Mouse (Mus musculus) MN1 (cell line): ENCODE data around the gene Fbxl13.

ENCODE experiments used
- DNase-seq: peaks from one replicate; pipeline ENCODE4 v3.0.0-alpha.2; 2016; ENCODE audit warnings: low spot score

Fbxl13 gene

DNA sequence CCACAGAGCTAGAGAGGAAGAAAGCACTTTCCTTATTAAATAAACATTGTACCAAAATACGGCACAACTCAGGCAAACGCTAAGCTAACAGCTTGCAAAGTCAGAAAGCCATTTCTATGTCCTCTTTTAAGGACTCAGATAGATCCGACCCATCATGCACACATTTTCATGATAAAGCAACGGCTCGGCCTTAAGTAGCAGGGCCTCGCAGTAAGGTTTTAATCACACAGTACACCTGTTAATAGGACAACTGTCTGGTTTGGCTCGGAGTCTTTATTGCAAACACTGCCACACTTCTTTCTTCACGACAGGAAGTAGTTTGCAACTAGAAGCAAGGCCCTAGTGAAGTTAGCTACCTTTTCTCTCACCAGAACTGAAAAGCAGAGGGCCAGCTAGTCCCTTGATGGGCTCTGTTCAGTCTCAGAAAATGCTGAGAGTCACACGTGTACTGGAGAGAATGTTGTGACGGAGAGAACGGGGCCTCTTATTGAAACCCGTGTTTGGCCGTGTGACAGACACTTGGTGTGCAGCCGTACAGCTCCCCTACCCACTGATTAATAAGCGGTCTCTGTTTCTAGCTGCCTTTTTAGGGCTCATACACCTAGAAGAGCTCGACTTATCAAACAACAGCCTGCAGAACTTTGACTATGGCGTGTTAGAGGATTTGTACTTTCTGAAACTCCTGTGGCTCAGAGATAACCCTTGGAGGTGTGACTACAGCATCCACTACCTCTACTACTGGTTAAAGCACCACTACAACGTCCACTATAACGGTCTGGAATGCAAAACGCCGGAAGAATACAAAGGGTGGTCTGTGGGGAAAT lies 70.8 kb downstream of the Fbxl13 start:
- DNase-seq, result no peak

DNA sequence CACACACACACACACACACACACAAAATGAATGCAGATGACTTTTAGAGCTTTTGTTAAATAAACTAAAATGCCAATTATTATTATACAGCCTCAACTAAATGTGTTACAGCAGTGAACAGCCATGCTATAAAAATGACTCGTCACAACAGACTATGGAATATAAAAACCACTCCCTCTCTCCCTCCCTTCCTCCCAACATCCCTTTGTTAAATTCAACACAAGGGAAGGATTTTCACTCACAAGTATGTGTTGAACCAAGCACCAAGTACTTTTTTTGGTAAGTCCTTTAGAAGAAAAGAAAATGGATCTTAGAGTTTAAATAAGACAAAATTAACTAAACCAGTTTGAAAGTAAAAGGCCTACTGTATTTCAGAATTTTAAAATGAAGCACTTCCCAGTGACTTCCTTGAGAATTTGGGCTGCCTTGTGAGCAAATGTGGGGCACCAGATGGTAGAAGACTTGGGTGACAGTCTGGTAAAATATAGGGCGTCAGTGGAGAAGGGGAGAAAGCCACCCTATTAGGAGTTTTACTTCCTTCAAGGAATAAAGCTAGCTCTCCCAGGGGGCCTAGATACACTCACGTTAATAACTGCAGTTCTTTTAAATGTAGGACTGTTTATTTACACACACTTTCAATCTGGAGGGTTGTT lies 72.5 kb downstream of the Fbxl13 start:
- DNase-seq, result no peak

DNA sequence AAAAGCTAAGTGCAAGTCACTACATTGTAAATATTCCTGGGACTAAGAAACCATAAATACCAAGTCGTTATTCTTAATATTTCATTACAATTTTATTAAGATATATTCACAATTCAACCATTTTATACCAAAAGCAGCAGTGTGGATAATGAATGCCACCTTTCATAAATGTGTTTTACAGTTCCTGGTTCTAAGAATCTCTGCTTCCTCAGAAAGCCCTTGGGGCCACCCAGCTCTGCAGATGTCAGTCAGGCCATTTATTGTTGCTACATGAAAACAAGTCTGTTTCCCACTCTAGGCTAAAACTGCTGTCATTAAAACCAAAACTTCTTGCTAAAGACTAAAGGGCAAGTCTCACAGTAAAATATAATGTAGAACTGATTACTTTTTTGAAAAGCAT lies 77.7 kb downstream of the Fbxl13 start:
- DNase-seq, result no peak

DNA sequence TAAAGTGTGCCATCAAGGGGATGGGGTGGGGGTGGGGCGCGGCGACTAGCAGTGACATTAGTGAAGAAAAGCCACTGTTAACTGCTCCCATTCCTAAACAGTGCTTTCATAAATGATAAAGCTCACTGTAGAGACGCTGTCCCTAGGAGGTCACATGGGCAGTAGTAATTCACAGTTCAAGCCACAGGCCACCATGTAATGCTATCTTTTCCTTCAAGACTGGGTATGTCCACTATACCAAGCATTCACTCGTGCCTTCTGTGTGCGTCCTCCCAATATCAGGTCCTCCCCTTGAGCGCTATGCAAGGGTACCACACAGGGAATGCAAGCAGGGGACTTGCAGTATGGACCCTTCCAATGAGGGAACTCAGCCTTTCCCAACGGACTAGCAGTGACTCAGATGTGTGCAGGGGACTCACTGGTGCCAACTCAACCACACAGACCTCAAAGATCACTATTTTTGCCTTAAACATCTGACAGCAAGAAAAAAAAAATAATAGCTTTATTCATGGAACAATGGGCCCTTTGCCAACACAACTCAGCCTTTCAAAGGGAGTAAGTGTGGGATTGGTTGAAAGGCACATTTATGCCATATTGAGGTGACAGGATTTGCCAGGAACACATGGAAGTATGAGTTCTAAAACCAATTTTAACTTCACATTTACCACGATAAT lies 79.9 kb downstream of the Fbxl13 start:
- DNase-seq, result no peak

DNA sequence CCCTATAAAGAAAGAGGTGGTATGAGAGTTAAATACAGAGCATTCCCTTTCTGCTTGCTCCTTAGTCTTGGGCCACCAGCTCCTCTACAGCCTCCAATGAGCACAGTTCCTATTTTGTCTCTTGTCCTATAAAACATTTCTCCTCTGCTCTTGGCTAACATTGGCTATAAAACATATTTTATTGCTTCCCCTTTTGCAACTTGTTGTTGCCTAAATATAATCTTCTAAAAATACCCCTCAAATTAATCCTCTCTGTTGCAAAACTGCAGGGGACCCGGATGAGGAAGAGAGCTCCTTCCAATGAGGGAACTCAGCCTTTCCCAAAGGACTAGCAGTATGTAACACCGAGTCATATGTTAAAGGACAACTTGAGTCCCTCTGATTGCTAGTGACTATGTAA lies 81.5 kb downstream of the Fbxl13 start:
- no peak for DNase-seq

DNA sequence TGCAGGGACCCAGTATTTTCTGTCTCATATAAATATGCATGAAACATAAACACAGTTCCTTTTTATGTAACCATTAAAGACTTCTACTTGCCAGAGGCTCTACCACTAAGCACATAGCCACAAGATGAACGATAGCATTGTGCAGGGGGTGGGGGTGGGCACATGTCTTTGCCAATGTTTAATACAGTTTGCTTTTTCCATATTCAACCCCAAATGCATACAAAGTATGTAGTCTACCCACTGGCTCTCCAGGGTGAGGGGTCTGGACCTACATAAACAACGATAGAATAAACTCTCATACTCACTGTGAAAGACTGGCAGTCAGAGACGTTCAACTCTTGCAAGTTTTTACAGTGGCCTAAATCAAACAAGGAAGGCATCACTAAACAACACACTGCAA lies 88.9 kb downstream of the Fbxl13 start:
- no peak for DNase-seq

DNA sequence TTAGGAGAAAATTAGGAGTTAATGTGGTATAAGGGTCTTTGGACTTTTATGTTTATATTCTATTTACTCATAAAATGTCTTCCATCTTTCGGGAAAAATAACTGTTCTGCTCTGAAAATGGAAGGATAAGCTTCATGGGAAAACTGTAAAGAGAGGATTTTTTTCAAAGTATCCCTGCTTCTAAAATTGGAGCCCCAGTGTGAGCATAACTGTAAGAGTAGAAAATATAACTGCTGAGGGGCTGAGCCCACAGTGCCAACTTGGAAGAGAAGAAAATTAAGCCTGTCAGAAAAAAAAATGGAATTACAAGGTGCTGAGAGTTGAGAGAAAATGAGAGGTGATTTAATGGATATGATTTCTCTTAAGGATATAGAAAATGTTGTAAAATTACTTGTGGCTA lies 90.7 kb downstream of the Fbxl13 start:
- no peak for DNase-seq

DNA sequence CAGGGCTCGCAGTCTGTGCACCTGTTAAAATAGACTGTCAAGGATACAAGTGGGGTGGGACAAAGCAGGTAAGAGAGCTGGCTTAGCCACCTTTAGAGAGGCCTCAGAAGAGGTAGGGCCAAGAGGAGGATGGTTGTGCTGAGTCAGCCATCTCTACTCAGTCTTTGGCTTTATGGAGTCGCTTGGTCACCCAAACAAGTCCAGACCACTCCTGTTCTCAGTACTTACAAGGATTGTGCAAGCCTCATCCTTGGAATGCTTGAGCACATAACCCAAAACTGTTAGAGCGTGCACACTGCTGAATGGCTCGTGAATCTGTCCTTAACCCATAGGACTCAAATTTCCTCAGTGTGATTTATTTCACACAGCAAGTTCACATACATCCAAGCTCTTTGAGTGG lies 91.7 kb downstream of the Fbxl13 start:
- no peak for DNase-seq

DNA sequence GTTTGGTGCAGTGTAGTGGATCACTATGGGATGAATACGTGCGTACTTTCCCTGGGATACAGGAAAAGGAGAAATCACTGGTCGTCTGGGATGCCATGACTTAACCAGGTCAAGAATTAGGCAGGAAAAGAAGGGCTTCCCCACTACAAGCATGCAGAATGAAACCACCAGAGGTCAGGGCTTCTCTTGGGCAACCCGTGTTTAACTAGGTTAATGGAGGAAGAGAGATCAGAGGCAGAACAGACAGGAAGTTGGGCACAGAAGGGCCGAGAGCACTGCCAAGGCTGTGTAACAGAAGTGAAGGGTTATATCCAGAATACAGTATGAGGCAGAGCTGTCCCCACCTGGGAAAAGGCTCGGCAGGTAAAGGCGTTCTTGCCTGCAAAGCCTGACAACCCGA lies 98.4 kb downstream of the Fbxl13 start:
- DNase-seq, result no peak

DNA sequence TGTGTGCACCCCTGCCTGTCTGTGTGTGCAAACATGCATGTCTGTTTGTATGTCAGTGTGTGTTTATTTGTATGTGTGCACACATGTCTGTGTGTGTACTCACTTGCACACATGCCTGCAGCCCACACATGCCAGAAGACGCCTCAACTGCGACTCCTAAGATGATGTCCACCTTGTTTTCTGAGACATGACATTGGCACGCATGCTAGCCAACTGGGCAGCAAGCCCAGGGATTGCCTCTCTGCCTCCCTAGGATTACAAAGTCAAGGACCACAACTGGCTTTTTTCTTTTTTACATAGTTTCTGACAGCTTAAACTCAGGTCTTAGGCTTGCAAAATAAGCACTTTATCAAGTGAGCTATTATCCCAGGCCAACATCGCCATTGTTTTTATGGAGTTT lies 99.6 kb downstream of the Fbxl13 start:
- DNase-seq, result no peak

DNA sequence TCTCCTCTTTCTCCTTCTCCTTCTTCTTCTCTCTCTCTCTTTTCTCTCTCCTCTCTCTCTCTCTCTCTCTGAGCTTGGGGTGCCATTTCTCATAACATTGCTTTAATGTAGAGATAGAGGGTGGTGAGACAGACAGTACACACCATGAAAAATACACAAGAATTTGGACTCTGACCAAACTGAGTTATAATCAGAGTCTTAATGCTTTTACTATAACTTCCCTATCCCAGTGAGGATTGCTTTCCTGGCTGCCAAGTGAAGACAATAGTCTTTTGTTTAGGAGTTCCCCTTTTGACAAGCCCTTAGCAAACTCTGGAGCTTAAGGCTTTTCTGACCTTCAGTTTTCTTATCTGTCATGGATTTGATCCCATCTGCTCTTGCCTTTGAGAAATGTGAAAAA lies 100.2 kb downstream of the Fbxl13 start:
- DNase-seq, result no peak

DNA sequence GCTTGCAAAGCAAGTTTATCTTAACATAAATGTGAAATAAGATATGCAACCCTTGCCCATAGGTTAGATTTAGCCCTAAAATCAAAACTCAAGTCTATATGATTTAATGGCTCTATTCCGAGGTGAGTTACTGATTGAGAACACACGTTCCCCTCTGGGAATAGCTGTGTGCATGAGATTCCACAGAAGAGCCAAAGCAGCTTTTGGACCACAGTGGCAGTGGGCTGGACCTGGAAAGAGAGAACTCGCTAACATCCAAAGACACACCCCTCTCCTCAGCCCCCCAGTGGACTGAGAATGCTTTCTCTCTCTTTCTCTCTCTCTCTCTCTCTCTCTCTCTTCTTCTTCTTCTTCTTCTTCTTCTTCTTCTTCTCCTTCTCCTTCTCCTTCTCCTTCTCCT lies 100.6 kb downstream of the Fbxl13 start:
- DNase-seq, result no peak

DNA sequence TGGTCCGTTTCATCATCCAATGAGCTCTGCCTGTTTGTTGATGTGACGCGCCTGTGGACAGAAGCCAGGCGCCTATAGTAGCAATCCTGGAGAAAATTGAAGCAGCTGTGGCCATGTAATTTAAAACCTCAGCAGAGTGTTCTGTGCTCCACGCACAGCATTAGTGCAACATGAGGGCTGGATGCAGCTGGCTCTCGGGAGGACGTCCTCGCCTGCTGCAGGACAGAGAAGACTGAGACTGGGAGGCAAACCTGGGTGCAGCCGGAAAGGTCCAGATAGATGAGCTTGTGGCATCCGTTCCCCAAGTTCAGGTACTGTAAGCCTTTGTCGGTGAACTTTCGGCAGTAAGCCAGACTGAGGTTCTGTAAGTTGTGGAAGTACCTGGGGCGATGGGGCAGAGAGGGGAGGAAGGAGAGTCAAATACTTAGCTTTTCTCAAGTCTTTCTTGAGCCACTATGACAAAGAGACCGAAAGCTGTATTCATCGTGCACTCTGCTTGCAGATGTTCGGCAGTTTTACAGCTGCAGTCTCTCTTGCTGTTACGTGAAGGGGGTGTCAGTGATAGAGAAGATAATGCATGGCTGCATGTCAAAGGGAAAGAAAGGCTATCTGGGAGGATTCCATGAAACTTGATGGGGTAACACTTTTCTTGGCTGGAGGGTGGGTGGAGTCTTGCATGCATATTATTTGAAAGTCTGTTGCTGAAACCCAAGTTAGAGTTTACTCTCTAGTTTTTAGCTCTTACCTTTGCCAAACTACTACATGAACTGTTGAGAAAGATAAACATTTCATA lies 101.8 kb downstream of the Fbxl13 start, which contains the start of gene Lrrc17:
Gene Lrrc17, plus strand, starts transcription at position 151 of the 793 bp plus-strand sequence.
- peak; percentile 34 for DNase-seq

DNA sequence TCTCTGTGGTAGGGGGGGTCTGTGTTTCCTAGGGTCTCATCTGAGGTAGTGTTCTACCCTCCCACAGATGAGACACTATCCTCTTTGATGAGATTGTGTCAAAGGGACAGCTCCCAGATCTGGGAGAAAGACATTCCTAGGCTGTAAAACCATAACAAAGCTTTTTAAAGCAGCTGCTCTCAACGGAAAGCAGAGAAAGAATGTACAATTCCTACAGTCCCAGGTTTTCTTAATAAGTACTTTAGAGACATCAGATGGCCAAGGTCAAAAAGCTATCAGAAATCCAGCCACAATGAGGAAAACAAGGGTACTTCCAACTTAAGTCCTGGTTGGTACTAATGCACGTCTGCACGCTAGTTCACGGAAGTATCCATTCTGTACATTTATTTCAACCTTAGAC lies 103.2 kb downstream of the Fbxl13 start:
- DNase-seq, result no peak

DNA sequence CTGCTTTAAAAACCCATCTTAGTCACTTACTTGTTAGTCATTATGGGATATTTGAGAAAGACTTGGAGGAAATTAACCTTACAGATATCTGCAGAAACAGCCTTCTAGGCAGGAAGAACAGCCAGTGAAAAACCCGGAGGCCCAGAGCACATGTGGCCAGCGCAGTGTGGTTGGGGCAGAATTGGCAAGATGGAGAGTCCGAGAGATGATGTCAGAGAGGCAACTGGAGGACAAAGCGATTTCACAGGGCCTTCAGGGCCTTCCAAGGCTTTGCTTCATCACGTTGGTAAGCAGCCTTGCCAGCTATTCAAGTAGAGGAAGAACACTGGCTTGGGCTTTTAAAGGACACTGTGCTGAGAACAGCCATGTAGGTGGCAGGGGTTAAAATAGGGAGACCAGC lies 112.5 kb downstream of the Fbxl13 start:
- no peak for DNase-seq

DNA sequence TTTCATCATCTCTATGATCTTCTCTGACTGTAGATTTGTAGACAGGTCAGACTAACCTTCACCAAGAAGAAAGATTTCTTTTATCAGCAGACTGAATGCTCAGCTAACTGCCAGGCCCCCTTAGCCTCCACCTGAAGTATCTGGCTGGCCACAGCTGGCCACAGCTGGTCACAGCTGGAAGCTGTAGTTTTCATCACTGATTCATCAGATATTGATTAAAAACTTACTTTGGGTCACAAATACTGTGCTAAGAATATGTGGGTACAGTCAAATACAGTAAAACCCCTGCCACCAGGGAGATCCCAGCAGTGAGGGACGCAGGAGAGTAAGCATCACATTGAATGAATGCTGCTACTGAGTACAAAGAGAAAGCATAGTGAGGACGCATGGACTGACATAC lies 113.3 kb downstream of the Fbxl13 start:
- no peak for DNase-seq

DNA sequence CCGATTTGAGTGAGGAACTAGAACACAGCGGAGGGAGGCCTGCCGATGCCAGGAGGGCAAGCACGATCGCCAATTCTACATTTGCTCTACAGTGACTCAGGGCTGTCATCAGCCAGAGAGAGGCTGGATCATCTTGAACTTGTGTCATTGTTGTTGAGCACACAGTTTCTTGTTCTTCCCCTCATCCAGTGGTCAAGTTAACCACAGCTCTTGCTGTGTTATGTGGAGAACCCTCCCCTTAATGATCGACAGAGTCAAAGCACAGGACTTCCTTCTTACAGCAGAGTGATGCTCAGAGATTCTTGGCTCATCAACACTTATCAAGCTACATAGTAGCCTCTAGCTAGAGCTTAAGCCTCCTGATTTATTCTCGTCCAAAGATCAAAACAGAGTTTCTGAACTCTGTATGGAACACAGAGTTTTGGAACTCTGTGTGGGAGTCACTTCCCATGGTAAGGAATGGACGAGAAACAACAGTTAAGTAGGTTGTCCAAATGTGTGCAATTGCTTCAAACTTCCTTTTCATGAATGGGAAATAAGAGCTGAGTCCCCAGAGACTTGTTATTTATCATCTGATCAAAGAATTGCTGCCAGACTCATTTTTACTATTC lies 116.2 kb downstream of the Fbxl13 start:
- no peak for DNase-seq

DNA sequence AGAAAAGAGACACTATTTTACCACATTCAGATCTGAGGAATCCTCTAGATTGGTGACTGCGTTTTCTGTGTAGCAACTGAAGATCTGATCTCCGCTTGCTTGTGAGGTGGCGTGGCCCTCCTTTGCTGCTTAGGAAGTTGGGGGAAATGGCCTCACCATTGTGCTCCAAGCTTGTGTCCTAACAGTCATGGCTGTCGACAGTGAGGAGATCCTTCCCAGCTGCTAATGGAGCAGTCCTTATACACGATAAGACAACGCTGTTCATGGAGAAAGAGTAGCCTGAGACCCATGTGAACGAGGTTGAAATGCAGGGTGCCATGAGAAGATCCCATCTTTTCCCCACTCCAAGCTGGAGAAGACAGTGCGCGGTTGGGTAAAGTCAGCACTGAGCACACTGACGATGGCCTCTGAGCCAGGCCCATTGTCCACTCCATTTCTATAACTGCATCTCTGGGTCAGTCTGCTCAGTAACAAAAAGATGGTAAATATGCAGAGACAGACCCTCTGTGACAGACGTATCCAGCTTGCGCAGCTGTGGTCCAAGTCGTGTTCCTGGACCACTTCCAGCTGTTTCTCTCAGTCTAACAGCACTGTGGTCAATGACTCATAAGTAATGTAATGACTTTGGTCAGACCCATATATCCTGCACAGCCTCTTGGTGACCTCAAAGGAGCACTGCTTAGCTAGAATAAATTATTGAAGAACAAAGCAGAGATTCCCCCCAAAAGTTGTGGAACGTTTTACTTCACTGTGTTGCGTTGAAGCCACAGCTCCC lies 117.2 kb downstream of the Fbxl13 start:
- peak; percentile 23 for DNase-seq

DNA sequence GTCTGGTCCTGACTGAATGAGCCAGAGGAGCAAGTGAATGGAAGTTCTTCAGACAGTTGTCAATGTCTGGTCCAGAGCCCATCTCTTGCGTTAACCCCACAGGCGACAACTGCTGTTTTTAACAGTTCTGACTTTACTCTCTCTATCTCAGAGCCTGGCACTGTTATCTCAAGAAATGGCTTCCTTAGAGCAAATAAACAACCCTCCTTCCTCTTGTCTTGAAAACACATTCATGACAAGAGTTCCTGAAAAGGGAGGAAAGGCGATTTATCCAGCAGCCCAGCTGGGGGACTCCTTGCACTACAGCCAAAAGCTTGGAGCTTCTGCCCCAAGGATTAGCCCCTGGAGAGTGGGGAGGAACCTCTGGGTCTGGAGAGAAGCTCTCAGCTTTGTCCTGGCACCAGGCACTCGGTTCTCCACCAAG lies 117.9 kb downstream of the Fbxl13 start:
- no peak for DNase-seq

DNA sequence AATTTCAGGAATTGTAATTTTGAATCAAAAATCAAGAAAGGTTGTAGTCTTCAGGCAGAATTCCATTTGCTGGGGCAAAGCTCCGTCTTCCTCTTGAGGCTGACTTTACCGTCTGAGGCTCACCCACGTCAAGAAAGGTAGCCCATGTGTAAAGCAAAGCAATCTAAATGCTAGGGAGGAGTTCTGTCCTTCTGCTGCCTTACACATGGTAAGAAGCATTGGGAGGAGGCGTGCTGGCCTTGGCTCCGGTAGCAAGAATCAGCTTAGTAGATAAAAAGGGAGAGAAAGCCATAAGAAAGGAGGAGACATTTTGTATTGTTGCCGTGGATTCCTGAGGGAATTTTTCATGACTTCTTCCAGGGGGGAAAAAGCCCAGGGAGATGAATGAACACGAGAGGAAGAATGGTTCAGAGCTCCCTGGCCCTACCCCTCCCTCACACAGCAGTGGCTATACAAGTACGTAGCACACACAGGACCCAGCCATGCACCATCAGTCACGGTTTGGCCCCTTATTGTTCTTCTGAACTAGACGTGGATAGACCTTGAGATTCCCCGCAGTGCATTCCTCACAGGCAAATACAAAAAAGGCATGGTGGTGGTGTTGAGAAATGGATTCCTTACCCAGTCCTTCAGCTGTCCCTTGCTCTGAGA lies 118.5 kb downstream of the Fbxl13 start:
- DNase-seq, result no peak

DNA sequence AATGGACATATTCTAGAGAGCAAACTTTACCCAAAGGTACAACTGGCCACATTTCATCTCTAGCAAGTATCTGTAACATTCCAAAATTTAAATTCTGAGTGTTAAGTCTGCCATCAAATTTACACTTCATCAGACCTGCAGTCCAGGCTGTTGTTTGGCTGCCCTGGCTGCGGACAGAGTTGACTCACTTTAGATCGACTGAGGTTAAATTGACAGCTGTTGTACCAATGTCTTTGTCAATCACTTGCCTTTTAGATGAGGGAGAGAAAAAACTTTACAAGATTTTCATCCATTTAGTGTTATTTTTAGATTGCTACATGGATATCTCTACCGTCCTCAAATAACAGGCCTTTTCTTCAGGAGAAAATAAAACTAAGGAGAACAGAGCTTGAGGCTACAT lies 126.3 kb downstream of the Fbxl13 start:
- DNase-seq, result no peak
